Mouse (Mus musculus): ENCODE measurements around the gene Sit1.

- TF ChIP-seq CTCF (IDR thresholded peaks at IDR 0.05; ENCODE audit: low read depth) (no peak), EP300 (optimal IDR thresholded peaks at IDR 0.05) (no peak)
These were observed 41.9 kb downstream of the Sit1 start, which contains the start of gene Tesk1 for GRCm38 (mm10) chr4:43441639-43442038.
